Mouse (Mus musculus): ENCODE measurements around the gene Ly6g6f. TPM values are rescaled to one million over a fixed set of nuclear protein-coding genes. Genes with fewer than 3 reads are reported as not detected.
"Not testable (repeated sequence)": the region's sequence is repeated elsewhere in the genome, so short reads cannot be mapped to it uniquely, and the experiment has no call there.

Gene Ly6g6f
- polyA plus RNA-seq, 1 experiment from 2014 or later, result 0.17 TPM

- H3K4me1 ChIP-seq, result peaks cover 43% of the 10 kb centered on the region
- not testable (repeated sequence) for H3K4me2 ChIP-seq; H3K27ac ChIP-seq; H3K4me3 ChIP-seq (replicated peaks); H3K27me3 ChIP-seq; ATAC-seq (ENCODE audit: low FRiP score); H3K9ac ChIP-seq; H3K9me3 ChIP-seq
- 93% methylated on average over 12 of the region's 12 CpGs for WGBS
- H3K36me3 ChIP-seq (replicated peaks), result peaks cover 22% of the 10 kb centered on the region
These were observed 39.0 kb upstream of the Ly6g6f start for GRCm38 (mm10) chr17:35124261-35124896.

- Histone ChIP-seq H3K4me1 (peaks cover 43% of the 10 kb centered on the region), H3K36me3 (replicated peaks) (peaks cover 31% of the 10 kb centered on the region), H3K9ac (peak overlapping the region; percentile 80; the same call in 1 of the 2 replicates)
- not testable (repeated sequence) for H3K9me3 ChIP-seq; H3K4me3 ChIP-seq (replicated peaks); H3K27ac ChIP-seq; H3K27me3 ChIP-seq; H3K4me2 ChIP-seq; ATAC-seq (ENCODE audit: low FRiP score)
- 95% methylated on average over 9 of the region's 9 CpGs for WGBS
These were observed 37.9 kb upstream of the Ly6g6f start for GRCm38 (mm10) chr17:35123287-35123686.

GRCm38 (mm10) chr17:35121871-35122303 lies 36.5 kb upstream of the Ly6g6f start, which contains the start of gene Csnk2b:
TSS of gene Csnk2b (minus strand) at chr17:35122053.
- Histone ChIP-seq H3K27ac (peak within 1 kb of the TSS; percentile 94), H3K36me3 (replicated peaks) (peaks cover 43% of the 10 kb centered on the region), H3K4me3 (replicated peaks) (peak within 1 kb of the TSS; percentile 98), H3K4me1 (peaks cover 33% of the 10 kb centered on the region), H3K9ac (peak within 1 kb of the TSS; percentile 98), H3K27me3 (no peaks in the 10 kb centered on the region), H3K4me2 (peak within 1 kb of the TSS; percentile 94), H3K9me3 (no peaks in the 10 kb centered on the region)
- under 1% methylated on average over 19 of the region's 19 CpGs for WGBS
- peak; percentile 62 for ATAC-seq (ENCODE audit: low FRiP score)

GRCm38 (mm10) chr17:35121143-35121799 lies 35.9 kb upstream of the Ly6g6f start, which contains the start of gene Gpank1:
TSS of gene Gpank1 (plus strand) at chr17:35121455.
- H3K4me2 ChIP-seq, result peak within 1 kb of the TSS; percentile 94
- H3K4me1 ChIP-seq, result peaks cover 27% of the 10 kb centered on the region
- peak within 1 kb of the TSS; percentile 98 for H3K9ac ChIP-seq
- H3K36me3 ChIP-seq (replicated peaks), result peaks cover 47% of the 10 kb centered on the region
- no peaks in the 10 kb centered on the region for H3K9me3 ChIP-seq
- peak within 1 kb of the TSS; percentile 94 for H3K27ac ChIP-seq
- ATAC-seq (ENCODE audit: low FRiP score), result peak; percentile 95
- 1% methylated on average over 49 of the region's 50 CpGs for WGBS
- H3K27me3 ChIP-seq, result no peaks in the 10 kb centered on the region
- peak within 1 kb of the TSS; percentile 98 for H3K4me3 ChIP-seq (replicated peaks)

- Histone ChIP-seq H3K9ac (peak overlapping the region; percentile 98), H3K9me3 (no peaks in the 10 kb centered on the region), H3K27me3 (no peaks in the 10 kb centered on the region), H3K36me3 (replicated peaks) (peaks cover 52% of the 10 kb centered on the region), H3K4me2 (peak overlapping the region; percentile 94), H3K27ac (peak overlapping the region; percentile 70), H3K4me1 (peaks cover 24% of the 10 kb centered on the region), H3K4me3 (replicated peaks) (peak overlapping the region; percentile 98)
- WGBS, result under 1% methylated on average over 33 of the region's 33 CpGs
- ATAC-seq (ENCODE audit: low FRiP score), result no peak
These were observed 35.3 kb upstream of the Ly6g6f start for GRCm38 (mm10) chr17:35120745-35121142.

GRCm38 (mm10) chr17:35115046-35116019 lies 29.9 kb upstream of the Ly6g6f start, which contains the start of gene Ly6g5b:
TSS of gene Ly6g5b (minus strand) at chr17:35115428.
- Histone ChIP-seq H3K4me2 (no peak within 1 kb of the TSS), H3K9me3 (no peaks in the 10 kb centered on the region), H3K4me3 (replicated peaks) (no peak within 1 kb of the TSS), H3K27ac (no peak within 1 kb of the TSS), H3K36me3 (replicated peaks) (peaks cover 54% of the 10 kb centered on the region), H3K4me1 (peaks cover 8% of the 10 kb centered on the region), H3K9ac (no peak within 1 kb of the TSS), H3K27me3 (no peaks in the 10 kb centered on the region; the same call in 1 of the 2 replicates)
- no peak for ATAC-seq (ENCODE audit: low FRiP score)
- 88% methylated on average over 8 of the region's 8 CpGs for WGBS

GRCm38 (mm10) chr17:35111774-35112173 lies 26.4 kb upstream of the Ly6g6f start:
- no peak overlapping the region for H3K4me3 ChIP-seq (replicated peaks)
- H3K4me2 ChIP-seq, result no peak overlapping the region
- no peak overlapping the region for H3K27ac ChIP-seq
- 83% methylated on average over 9 of the region's 9 CpGs for WGBS
- no peaks in the 10 kb centered on the region for H3K9me3 ChIP-seq
- ATAC-seq (ENCODE audit: low FRiP score), result no peak
- H3K4me1 ChIP-seq, result no peaks in the 10 kb centered on the region
- no peak overlapping the region for H3K9ac ChIP-seq
- H3K27me3 ChIP-seq, result no peaks in the 10 kb centered on the region; the same call in 1 of the 2 replicates
- peaks cover 30% of the 10 kb centered on the region for H3K36me3 ChIP-seq (replicated peaks)

GRCm38 (mm10) chr17:35108097-35108496 lies 22.7 kb upstream of the Ly6g6f start, which contains the start of gene Ly6g5c:
TSS of gene Ly6g5c (plus strand) at chr17:35108279.
- WGBS, result 90% methylated on average over 6 of the region's 6 CpGs
- ATAC-seq (ENCODE audit: low FRiP score), result no peak
- Histone ChIP-seq H3K9me3 (no peaks in the 10 kb centered on the region), H3K27me3 (no peaks in the 10 kb centered on the region; the same call in 1 of the 2 replicates), H3K27ac (no peak within 1 kb of the TSS), H3K36me3 (replicated peaks) (peaks cover 9% of the 10 kb centered on the region), H3K4me3 (replicated peaks) (no peak within 1 kb of the TSS), H3K9ac (no peak within 1 kb of the TSS), H3K4me1 (peaks cover 8% of the 10 kb centered on the region; the same call in 1 of the 2 replicates), H3K4me2 (no peak within 1 kb of the TSS)

- Histone ChIP-seq H3K4me1 (peaks cover 8% of the 10 kb centered on the region; the same call in 1 of the 2 replicates), H3K4me3 (replicated peaks) (no peak overlapping the region), H3K36me3 (replicated peaks) (peaks cover 25% of the 10 kb centered on the region), H3K27ac (no peak overlapping the region), H3K9ac (0 out of 2 replicates have a peak overlapping the region, but pooled peaks have one; percentile 29), H3K9me3 (no peaks in the 10 kb centered on the region), H3K27me3 (no peaks in the 10 kb centered on the region; the same call in 1 of the 2 replicates), H3K4me2 (no peak overlapping the region; the same call in 1 of the 2 replicates)
- WGBS, result 60% methylated on average over 3 of the region's 3 CpGs
- no peak for ATAC-seq (ENCODE audit: low FRiP score)
These were observed 21.1 kb upstream of the Ly6g6f start for GRCm38 (mm10) chr17:35106522-35106921.

- no peaks in the 10 kb centered on the region for H3K27me3 ChIP-seq
- H3K4me1 ChIP-seq, result peaks cover 8% of the 10 kb centered on the region; the same call in 1 of the 2 replicates
- 23% methylated on average over 13 of the region's 13 CpGs for WGBS
- no peaks in the 10 kb centered on the region for H3K9me3 ChIP-seq
- H3K27ac ChIP-seq, result no peak overlapping the region
- peaks cover 31% of the 10 kb centered on the region for H3K36me3 ChIP-seq (replicated peaks)
- ATAC-seq (ENCODE audit: low FRiP score), result peak; percentile 51
- peak overlapping the region; percentile 42 for H3K4me2 ChIP-seq
- peak overlapping the region; percentile 29; the same call in 1 of the 2 replicates for H3K9ac ChIP-seq
- no peak overlapping the region; the same call in 1 of the 2 replicates for H3K4me3 ChIP-seq (replicated peaks)
These were observed 20.5 kb upstream of the Ly6g6f start for GRCm38 (mm10) chr17:35105740-35106389.

GRCm38 (mm10) chr17:35104754-35105153 lies 19.3 kb upstream of the Ly6g6f start:
- H3K4me3 ChIP-seq (replicated peaks), result no peak overlapping the region
- H3K27me3 ChIP-seq, result no peaks in the 10 kb centered on the region
- H3K27ac ChIP-seq, result no peak overlapping the region
- no peak for ATAC-seq (ENCODE audit: low FRiP score)
- WGBS, result 84% methylated on average over 6 of the region's 6 CpGs
- H3K36me3 ChIP-seq (replicated peaks), result peaks cover 42% of the 10 kb centered on the region
- H3K4me2 ChIP-seq, result no peak overlapping the region
- H3K4me1 ChIP-seq, result peaks cover 8% of the 10 kb centered on the region; the same call in 1 of the 2 replicates
- H3K9me3 ChIP-seq, result no peaks in the 10 kb centered on the region
- no peak overlapping the region for H3K9ac ChIP-seq

Data from forebrain, embryonic 12.5 days (tissue).